Mouse (Mus musculus) midbrain, embryonic 16.5 days (tissue): ENCODE measurements at regions not wholly inside any gene's neighbourhood (a gene's known extent, or its start where the extent isn't known, plus 50 kb on each side); places are given as distances from the start of the nearest gene placed in this dataset.

Experiments
- ATAC-seq: fragments of 200-750 bp; cut with Nextera tagmentation; 2 replicates; pipeline ENCODE4 v1.8.0; 2017; ENCODE audit warnings: moderate TSS enrichment
- H3K27ac ChIP-seq: fragments of 300-500 bp; sonication (generic); 2 replicates; pipeline ENCODE4 v1.5.1; 2014; ENCODE audit warnings: mild to moderate bottlenecking, low read length, mixed read lengths
- H3K27me3 ChIP-seq: fragments of 300-500 bp; sonication (generic); 2 replicates; pipeline ENCODE4 v1.6.1; 2014; ENCODE audit warnings: low read depth, low read length, mixed read lengths; ENCODE audit not compliant: control insufficient read depth, insufficient read depth
- H3K36me3 ChIP-seq: fragments of 300-500 bp; sonication (generic); 2 replicates; pipeline ENCODE4 v1.6.1; 2014; ENCODE audit warnings: mild to moderate bottlenecking, low read length, moderate library complexity, mixed read lengths; ENCODE audit not compliant: control insufficient read depth, insufficient read depth
- H3K4me1 ChIP-seq: fragments of 300-500 bp; sonication (generic); 2 replicates; pipeline ENCODE4 v1.6.1; 2014; ENCODE audit warnings: mild to moderate bottlenecking, low read length, mixed read lengths; ENCODE audit not compliant: control insufficient read depth, insufficient read depth
- H3K4me2 ChIP-seq: fragments of 300-500 bp; sonication (generic); 2 replicates; pipeline ENCODE4 v1.6.1; 2014; ENCODE audit warnings: mild to moderate bottlenecking, low read length, mixed read lengths
- H3K4me3 ChIP-seq: fragments of 300-500 bp; sonication (generic); 2 replicates; pipeline ENCODE4 v1.5.1; 2014; ENCODE audit warnings: low read depth, mild to moderate bottlenecking, low read length, moderate library complexity, mixed read lengths
- H3K9ac ChIP-seq: fragments of 300-500 bp; sonication (generic); 2 replicates; pipeline ENCODE4 v1.6.1; 2014; ENCODE audit warnings: low read depth, low read length, mixed read lengths
- H3K9me3 ChIP-seq: fragments of 300-500 bp; sonication (generic); replicated peaks from 2 replicates; pipeline ENCODE4 v1.6.1; 2014; ENCODE audit warnings: mild to moderate bottlenecking, low read length, mixed read lengths; ENCODE audit not compliant: control insufficient read depth, poor library complexity, severe bottlenecking
- WGBS: fragments of 180-500 bp; shearing (Covaris S2); extraction: QIAGEN DNeasy Blood & Tissue Kit; methylation state at CpG from one replicate; pipeline ENCODE4 v1.1.7; 2014; 5-methylcytosine and 5-hydroxymethylcytosine counted together

- H3K4me1 ChIP-seq: no peaks in the 10 kb centered on the region
- no peak overlapping the region for H3K9ac ChIP-seq
- H3K4me2 ChIP-seq: no peak overlapping the region
- WGBS: 75% methylated on average over 2 of the region's 2 CpGs
- no peak overlapping the region for H3K4me3 ChIP-seq
- no peaks in the 10 kb centered on the region for H3K9me3 ChIP-seq
- ATAC-seq: no peak
- H3K27ac ChIP-seq: no peak overlapping the region
- no peaks in the 10 kb centered on the region for H3K27me3 ChIP-seq
- no peaks in the 10 kb centered on the region for H3K36me3 ChIP-seq
Measured at GRCm38 (mm10) chr2:57828284-57828683, 169.4 kb upstream of the Galnt5 start.

DNA sequence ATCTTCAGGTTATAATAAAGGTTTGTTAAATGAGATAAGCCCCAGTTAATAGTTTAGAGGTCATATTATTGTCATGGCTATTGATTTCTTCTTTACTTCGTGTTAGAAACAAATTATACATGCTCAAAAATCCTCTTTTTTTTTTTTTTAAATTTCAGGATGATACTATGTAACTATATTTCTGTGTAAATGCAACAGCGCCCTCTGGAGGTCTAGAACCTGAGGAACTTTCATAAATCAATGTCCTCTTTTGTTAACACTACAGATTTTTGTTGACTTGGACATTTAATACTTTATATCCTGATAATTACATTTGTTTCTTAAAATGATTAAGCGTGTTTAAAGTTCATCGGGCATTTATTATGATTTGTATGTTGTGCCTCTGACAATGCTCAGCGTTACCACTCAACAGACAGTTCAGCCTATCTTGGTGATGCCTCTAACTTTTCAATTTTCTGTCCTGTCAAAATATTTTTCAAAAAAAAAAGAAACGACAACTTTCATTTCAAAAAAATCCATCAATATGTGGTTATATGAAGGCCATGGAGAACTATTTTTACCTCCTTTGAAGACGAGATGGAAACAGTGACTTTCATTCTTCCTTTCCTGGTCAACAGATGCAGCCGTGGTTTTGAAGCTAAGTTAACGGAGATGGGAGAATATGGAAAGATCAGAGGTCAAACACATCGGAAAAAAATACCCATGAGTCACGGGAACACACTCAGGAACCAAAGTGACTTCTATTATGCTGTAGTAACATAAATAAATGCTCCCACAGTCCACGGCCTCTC lies 164.9 kb upstream of the Galnt5 start:
- Histone ChIP-seq H3K4me1 (no peaks in the 10 kb centered on the region), H3K27ac (no peak overlapping the region), H3K9ac (no peak overlapping the region), H3K27me3 (no peaks in the 10 kb centered on the region), H3K4me2 (no peak overlapping the region), H3K4me3 (no peak overlapping the region), H3K36me3 (no peaks in the 10 kb centered on the region), H3K9me3 (no peaks in the 10 kb centered on the region)
- no peak for ATAC-seq
- 53% methylated on average over 12 of the region's 12 CpGs for WGBS

DNA sequence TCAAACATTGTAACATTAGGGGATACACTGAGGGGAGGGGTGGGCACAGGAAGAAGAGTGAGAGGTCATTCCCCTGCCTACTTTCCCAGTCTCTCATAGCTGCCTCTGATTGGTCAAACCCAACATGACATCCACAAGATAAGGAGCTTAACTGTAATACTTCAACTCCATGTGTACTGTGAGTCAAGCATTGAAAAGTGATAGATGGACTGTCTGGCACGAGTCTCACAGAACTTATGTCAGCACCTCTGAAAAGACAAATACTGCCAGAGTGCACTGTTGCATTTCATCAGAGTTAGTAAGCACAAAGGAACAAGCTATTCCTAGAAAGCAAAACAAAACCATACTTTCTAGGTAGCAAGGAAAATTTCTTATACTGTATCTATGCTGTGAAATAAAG lies 152.5 kb upstream of the Galnt5 start:
- H3K27me3 ChIP-seq: no peaks in the 10 kb centered on the region; the same call in 1 of the 2 replicates
- no peaks in the 10 kb centered on the region for H3K36me3 ChIP-seq
- H3K9ac ChIP-seq: no peak overlapping the region
- 72% methylated on average over 1 of the region's 1 CpGs for WGBS
- no peak overlapping the region for H3K27ac ChIP-seq
- no peaks in the 10 kb centered on the region for H3K9me3 ChIP-seq
- H3K4me3 ChIP-seq: no peak overlapping the region
- ATAC-seq: no peak
- no peak overlapping the region for H3K4me2 ChIP-seq
- 0 out of 2 replicates have a peak, but pooled peaks cover 2% of the 10 kb centered on the region for H3K4me1 ChIP-seq

- no peaks in the 10 kb centered on the region for H3K36me3 ChIP-seq
- no peak overlapping the region for H3K9ac ChIP-seq
- H3K4me1 ChIP-seq: 0 out of 2 replicates have a peak, but pooled peaks cover 2% of the 10 kb centered on the region
- H3K4me2 ChIP-seq: no peak overlapping the region
- no peaks in the 10 kb centered on the region; the same call in 1 of the 2 replicates for H3K27me3 ChIP-seq
- ATAC-seq: no peak
- H3K27ac ChIP-seq: no peak overlapping the region
- H3K4me3 ChIP-seq: no peak overlapping the region
- WGBS: 36% methylated on average over 4 of the region's 4 CpGs
- H3K9me3 ChIP-seq: no peaks in the 10 kb centered on the region
Measured at GRCm38 (mm10) chr2:57847707-57848106, 150.0 kb upstream of the Galnt5 start.

- Histone ChIP-seq H3K27me3 (no peaks in the 10 kb centered on the region), H3K4me1 (0 out of 2 replicates have a peak, but pooled peaks cover 2% of the 10 kb centered on the region), H3K9me3 (no peaks in the 10 kb centered on the region), H3K9ac (no peak overlapping the region), H3K36me3 (no peaks in the 10 kb centered on the region), H3K27ac (peak overlapping the region; percentile 60; the same call in 1 of the 2 replicates), H3K4me3 (no peak overlapping the region), H3K4me2 (no peak overlapping the region)
- 34% methylated on average over 4 of the region's 4 CpGs for WGBS
- peak; percentile 71; the same call in 1 of the 2 replicates for ATAC-seq
Measured at GRCm38 (mm10) chr2:57849338-57850057, 148.2 kb upstream of the Galnt5 start.

DNA sequence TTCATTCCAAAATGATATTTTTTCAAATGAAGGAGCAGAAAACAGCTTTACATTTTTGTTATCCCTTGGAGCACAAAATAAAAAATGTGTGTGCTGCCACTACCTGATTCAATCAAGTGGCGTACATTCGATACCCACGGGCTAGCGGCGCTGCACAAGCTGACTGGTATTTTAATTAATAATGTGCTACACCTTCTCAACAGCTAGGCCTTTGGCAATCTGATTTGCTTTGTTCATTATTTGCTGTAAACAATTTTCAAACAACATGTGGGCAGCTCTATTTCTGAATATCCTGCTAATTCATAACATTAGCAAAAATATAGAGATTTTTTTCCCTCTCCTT lies 147.7 kb upstream of the Galnt5 start:
- peak; percentile 70; the same call in 1 of the 2 replicates for ATAC-seq

GRCm38 (mm10) chr2:57856524-57857107 lies 141.1 kb upstream of the Galnt5 start:
- Histone ChIP-seq H3K27ac (no peak overlapping the region), H3K9ac (no peak overlapping the region), H3K9me3 (no peaks in the 10 kb centered on the region), H3K4me1 (no peaks in the 10 kb centered on the region), H3K4me3 (no peak overlapping the region), H3K36me3 (no peaks in the 10 kb centered on the region), H3K27me3 (no peaks in the 10 kb centered on the region), H3K4me2 (no peak overlapping the region)
- WGBS: 82% methylated on average over 14 of the region's 14 CpGs
- ATAC-seq: no peak

More for the DNA sequence above, 147.7 kb upstream of the Galnt5 start:
- 0 out of 2 replicates have a peak, but pooled peaks cover 2% of the 10 kb centered on the region for H3K4me1 ChIP-seq
- H3K4me2 ChIP-seq: no peak overlapping the region
- no peaks in the 10 kb centered on the region for H3K9me3 ChIP-seq
- H3K36me3 ChIP-seq: no peaks in the 10 kb centered on the region
- no peak overlapping the region; the same call in 1 of the 2 replicates for H3K27ac ChIP-seq
- WGBS: 25% methylated on average over 5 of the region's 5 CpGs
- no peak overlapping the region for H3K9ac ChIP-seq
- no peak overlapping the region for H3K4me3 ChIP-seq
- H3K27me3 ChIP-seq: no peaks in the 10 kb centered on the region

DNA sequence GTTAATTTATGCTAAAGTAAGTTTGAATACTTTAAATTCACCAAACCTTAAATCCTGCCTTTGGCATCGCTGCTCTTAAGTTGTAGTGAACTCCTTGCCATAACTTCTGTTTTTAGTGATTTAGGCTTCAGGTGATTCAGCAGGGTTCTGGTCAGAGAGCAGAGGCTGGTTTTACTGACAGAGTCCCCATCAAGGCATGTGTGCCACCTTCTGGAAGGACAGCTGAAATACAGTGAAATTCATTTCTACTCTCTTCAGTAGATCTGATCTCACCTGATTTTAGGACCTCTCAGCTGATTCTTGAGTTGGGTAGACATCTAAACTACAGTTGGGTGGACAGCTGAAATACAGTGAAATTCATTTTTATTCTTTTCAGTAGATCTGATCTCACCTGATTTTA lies 132.4 kb upstream of the Galnt5 start:
- WGBS: 59% methylated on average over 1 of the region's 1 CpGs
- no peak overlapping the region for H3K9ac ChIP-seq
- no peaks in the 10 kb centered on the region for H3K4me1 ChIP-seq
- no peak overlapping the region for H3K4me2 ChIP-seq
- no peak overlapping the region for H3K4me3 ChIP-seq
- no peaks in the 10 kb centered on the region for H3K9me3 ChIP-seq
- ATAC-seq: no peak
- H3K27me3 ChIP-seq: no peaks in the 10 kb centered on the region
- no peak overlapping the region for H3K27ac ChIP-seq
- H3K36me3 ChIP-seq: no peaks in the 10 kb centered on the region

DNA sequence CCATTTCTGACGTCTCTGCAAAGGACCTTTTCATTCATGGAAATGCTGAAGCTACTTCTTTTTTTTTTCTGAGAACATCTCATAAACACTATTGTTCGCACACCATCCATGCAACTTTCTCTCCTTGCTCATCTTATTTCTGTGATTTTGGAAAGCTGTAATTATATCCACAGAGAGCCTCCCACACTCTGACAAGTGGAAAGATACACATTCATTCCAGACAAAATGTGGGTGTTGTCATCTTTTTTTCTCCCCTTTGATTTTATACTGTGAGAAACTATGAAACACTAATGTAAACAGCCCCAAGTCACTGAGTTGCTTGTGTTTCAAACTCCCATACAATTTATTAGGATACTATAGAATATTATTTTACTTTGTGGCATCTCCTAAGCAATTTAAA lies 129.6 kb upstream of the Galnt5 start:
- H3K9me3 ChIP-seq: no peaks in the 10 kb centered on the region
- H3K27ac ChIP-seq: no peak overlapping the region
- no peak overlapping the region for H3K4me3 ChIP-seq
- 80% methylated on average over 2 of the region's 2 CpGs for WGBS
- H3K9ac ChIP-seq: no peak overlapping the region
- no peaks in the 10 kb centered on the region for H3K4me1 ChIP-seq
- no peak overlapping the region for H3K4me2 ChIP-seq
- H3K27me3 ChIP-seq: no peaks in the 10 kb centered on the region
- ATAC-seq: no peak
- no peaks in the 10 kb centered on the region for H3K36me3 ChIP-seq
